Mouse (Mus musculus): Measurements from ENCODE around the gene Pold4.

DNA sequence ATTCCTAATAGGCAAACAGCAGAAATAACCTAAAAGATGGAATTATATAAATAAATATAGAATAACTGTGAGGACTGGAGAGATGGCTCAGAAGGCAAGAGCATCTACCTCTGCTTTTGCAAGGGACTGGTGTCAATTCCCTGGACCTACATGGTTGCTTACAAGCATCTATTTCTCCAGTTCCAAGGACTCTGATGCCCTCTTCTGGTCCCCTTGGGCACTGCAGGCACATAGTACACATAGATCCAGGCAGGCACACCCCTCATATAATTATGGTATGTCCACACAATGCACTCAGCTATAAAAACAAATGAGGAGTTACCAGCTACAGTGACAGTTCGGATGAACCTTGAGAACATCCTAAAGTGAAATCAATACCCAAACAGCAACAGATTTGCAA, 47.8 kb downstream of the Pold4 start:
- TF ChIP-seq CTCF (IDR thresholded peaks at IDR 0.05; ENCODE audit: borderline replicate concordance, control insufficient read depth, extremely low read depth, insufficient read depth, low read length, poor library complexity) (no peak), POLR2A (IDR thresholded peaks at IDR 0.05; ENCODE audit: control insufficient read depth, extremely low read depth, insufficient read depth, low read length, poor library complexity) (no peak)

All from thymus, adult 2 months (tissue).